Mouse (Mus musculus): ENCODE data around the gene Trim41. TPM values are rescaled to one million over a fixed set of nuclear protein-coding genes. Genes with fewer than 3 reads are reported as not detected.

The Trim41 gene
- polyA plus RNA-seq, 1 experiment from 2014 or later = 4.0 TPM

DNA sequence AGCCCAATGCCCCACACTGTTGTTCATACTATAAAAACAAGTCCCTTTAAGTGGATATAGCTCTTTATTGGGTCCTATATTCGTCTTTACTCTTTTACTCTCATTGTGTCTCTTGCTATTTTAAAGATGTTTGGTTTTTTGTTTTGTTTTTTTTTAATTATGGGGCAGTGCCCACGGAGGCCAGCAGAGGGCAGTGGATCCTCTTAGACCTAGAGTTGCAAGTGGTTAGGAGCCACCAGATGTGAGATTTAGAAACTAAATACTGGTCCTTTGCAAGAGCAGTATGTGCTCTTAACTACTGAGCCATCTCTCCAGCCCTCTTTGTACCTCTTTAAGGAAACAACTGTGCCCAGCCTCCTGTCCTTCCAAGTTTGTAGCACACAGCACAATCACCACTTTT, 45.5 kb downstream of the Trim41 start:
- H3K27me3 ChIP-seq (ENCODE audit: poor library complexity, severe bottlenecking) = no peaks in the 10 kb centered on the region
- no peak for DNase-seq (ENCODE audit: extremely low spot score, low spot score)
- H3K4me1 ChIP-seq = no peaks in the 10 kb centered on the region
- 13% methylated on average over 2 of the region's 2 CpGs for WGBS
- no peaks in the 10 kb centered on the region for H3K36me3 ChIP-seq (replicated peaks)
- no peaks in the 10 kb centered on the region for H3K9me3 ChIP-seq
- no peak overlapping the region for H3K4me3 ChIP-seq
- no peak overlapping the region for H3K27ac ChIP-seq

DNA sequence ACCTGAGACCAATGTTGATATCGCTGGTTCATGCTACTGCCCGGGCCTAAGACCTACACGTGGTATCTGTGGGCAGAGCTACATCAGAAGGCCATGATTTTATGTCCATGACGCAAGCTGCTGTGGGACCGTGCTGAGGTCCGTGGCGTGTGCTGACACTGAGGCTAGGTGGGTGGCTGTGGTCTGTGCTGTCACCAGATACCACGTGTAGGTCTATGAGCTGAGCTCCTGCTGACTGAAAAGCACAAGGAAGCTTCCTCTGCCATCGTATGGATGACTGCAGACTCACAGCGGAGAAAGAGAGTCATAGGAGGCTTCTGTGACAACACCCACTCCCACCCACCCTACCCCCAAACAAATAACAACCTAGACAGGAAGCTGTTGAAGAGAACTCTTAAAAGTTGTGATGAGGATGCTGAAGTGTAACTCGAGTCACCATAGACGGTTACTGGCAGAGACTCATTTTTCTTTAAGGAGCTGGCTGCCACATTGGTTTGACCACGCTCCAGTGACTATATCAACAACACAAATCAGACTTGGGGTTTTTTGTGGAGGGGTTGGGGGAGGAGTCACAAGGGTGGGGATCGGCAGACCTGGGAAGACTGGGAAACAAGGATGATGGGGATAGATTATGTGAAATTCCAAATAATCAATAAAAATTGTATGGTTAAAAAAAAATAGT, 49.8 kb downstream of the Trim41 start:
- Histone ChIP-seq H3K36me3 (replicated peaks) (no peaks in the 10 kb centered on the region), H3K4me3 (no peak overlapping the region), H3K27ac (no peak overlapping the region), H3K4me1 (no peaks in the 10 kb centered on the region), H3K9me3 (no peaks in the 10 kb centered on the region), H3K27me3 (ENCODE audit: poor library complexity, severe bottlenecking) (no peaks in the 10 kb centered on the region)
- WGBS = 91% methylated on average over 14 of the region's 14 CpGs
- no peak for DNase-seq (ENCODE audit: extremely low spot score, low spot score)

DNA sequence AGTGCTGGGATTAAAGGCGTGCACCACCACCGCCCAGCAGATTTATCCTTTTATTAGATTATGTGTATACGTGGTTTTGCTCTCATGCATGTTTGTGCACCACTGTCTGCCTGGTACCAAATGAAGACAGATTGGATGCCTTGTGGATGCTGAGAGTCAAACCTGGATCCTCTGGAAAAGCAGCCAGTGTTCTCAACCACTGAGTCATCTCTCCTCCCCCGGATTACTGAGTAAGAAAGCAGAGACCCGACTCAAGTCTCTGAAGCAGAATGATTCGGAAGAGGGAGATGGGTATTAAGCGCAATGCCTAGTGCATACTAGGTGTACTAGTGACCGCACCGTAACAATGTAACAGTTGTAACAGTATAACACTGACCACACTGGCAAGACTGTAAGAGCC, 53.0 kb downstream of the Trim41 start:
- WGBS = 92% methylated on average over 9 of the region's 9 CpGs

DNA sequence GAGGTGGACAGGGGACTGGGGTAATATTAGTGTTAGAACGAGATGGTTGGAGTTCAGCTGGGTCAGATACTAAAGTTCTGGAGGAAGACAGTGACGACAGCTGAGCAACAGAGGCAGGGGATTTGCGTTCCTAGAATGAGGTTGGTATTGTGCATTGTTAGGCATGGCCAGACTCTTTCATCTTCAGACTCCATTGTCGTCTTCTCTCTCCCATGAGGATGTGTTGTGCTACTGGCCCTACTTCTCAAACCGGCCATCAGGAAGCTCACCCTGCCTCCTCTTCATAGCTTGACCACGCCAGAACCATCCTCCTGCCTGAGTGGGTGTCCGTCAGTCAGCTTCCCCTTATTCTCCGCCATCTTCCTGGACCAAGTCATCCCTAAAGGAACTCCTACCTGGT, 58.1 kb downstream of the Trim41 start:
- H3K4me1 ChIP-seq = peaks cover 6% of the 10 kb centered on the region; the same call in 1 of the 2 replicates
- no peak for DNase-seq (ENCODE audit: extremely low spot score, low spot score)
- H3K36me3 ChIP-seq (replicated peaks) = no peaks in the 10 kb centered on the region
- no peak overlapping the region for H3K4me3 ChIP-seq
- no peaks in the 10 kb centered on the region for H3K27me3 ChIP-seq (ENCODE audit: poor library complexity, severe bottlenecking)
- no peak overlapping the region for H3K27ac ChIP-seq
- WGBS = 87% methylated on average over 8 of the region's 8 CpGs
- no peaks in the 10 kb centered on the region for H3K9me3 ChIP-seq

More for the DNA sequence above, 53.0 kb downstream of the Trim41 start:
- Histone ChIP-seq H3K4me1 (no peaks in the 10 kb centered on the region), H3K27me3 (ENCODE audit: poor library complexity, severe bottlenecking) (no peaks in the 10 kb centered on the region), H3K27ac (no peak overlapping the region), H3K4me3 (no peak overlapping the region), H3K36me3 (replicated peaks) (no peaks in the 10 kb centered on the region), H3K9me3 (no peaks in the 10 kb centered on the region)
- no peak for DNase-seq (ENCODE audit: extremely low spot score, low spot score)

Other genes starting within 250 kb of the Trim41 start
- gene Rack1, start 17.0 kb downstream of the Trim41 start, polyA plus RNA-seq (2016; fragmentation: Nextera tagmentation; extraction: Ambion mirVana) = 850 and 861 TPM in 2 replicates
- 0.07 and 0.31 TPM in 2 replicates for gene Trim7, start 8.8 kb upstream of the Trim41 start, polyA plus RNA-seq (2016; fragmentation: Nextera tagmentation; extraction: Ambion mirVana)
- gene Gm12184, start 9.3 kb upstream of the Trim41 start, polyA plus RNA-seq (2016; fragmentation: Nextera tagmentation; extraction: Ambion mirVana) = 2.3 and 4.3 TPM in 2 replicates
- gene Irgm1, start 54.3 kb upstream of the Trim41 start, polyA plus RNA-seq (2016; fragmentation: Nextera tagmentation; extraction: Ambion mirVana) = 1.2 and 1.6 TPM in 2 replicates
- 0.06 TPM in 1 of 2 replicates, not detected in the other for gene Gm5431, start 84.9 kb upstream of the Trim41 start, polyA plus RNA-seq (2016; fragmentation: Nextera tagmentation; extraction: Ambion mirVana)
- 1.4 and 1.5 TPM in 2 replicates for gene Psme2b, start 128.8 kb upstream of the Trim41 start, polyA plus RNA-seq (2016; fragmentation: Nextera tagmentation; extraction: Ambion mirVana)
- gene Olfr56, start 161.5 kb upstream of the Trim41 start, polyA plus RNA-seq (2016; fragmentation: Nextera tagmentation; extraction: Ambion mirVana) = not detected in 2 replicates
- gene 9930111J21Rik1, start 162.0 kb upstream of the Trim41 start, polyA plus RNA-seq (2016; fragmentation: Nextera tagmentation; extraction: Ambion mirVana) = 0.22 and 0.45 TPM in 2 replicates
- not detected in 2 replicates for gene Gm12185, start 174.9 kb upstream of the Trim41 start, polyA plus RNA-seq (2016; fragmentation: Nextera tagmentation; extraction: Ambion mirVana)
- not detected in 2 replicates for gene Tgtp1, start 176.8 kb upstream of the Trim41 start, polyA plus RNA-seq (2016; fragmentation: Nextera tagmentation; extraction: Ambion mirVana)
- gene 9930111J21Rik2, start 233.9 kb upstream of the Trim41 start, polyA plus RNA-seq (2016; fragmentation: Nextera tagmentation; extraction: Ambion mirVana) = 0.12 and 0.32 TPM in 2 replicates
- gene Tgtp2, start 246.9 kb upstream of the Trim41 start, polyA plus RNA-seq (2016; fragmentation: Nextera tagmentation; extraction: Ambion mirVana) = not detected in 2 replicates